Mouse (Mus musculus) c-Kit-positive CD71-positive TER-119-positive erythroid progenitor cells, embryonic 14.5 days (primary cell): ENCODE measurements at regions not wholly inside any gene's neighbourhood (a gene's known extent, or its start where the extent isn't known, plus 50 kb on each side); places are given as distances from the start of the nearest gene placed in this dataset.
A peak's percentile ranks its signal among the peaks of the same experiment; 100 is the strongest.

Experiments used
- DNase-seq: peaks from one replicate; pipeline ENCODE4 v3.0.0-alpha.2; 2013; ENCODE audit warnings: low spot score

GRCm38 (mm10) chr13:114679703-114680378, 138.2 kb upstream of the Mocs2 start:
- DNase-seq = no peak

DNA sequence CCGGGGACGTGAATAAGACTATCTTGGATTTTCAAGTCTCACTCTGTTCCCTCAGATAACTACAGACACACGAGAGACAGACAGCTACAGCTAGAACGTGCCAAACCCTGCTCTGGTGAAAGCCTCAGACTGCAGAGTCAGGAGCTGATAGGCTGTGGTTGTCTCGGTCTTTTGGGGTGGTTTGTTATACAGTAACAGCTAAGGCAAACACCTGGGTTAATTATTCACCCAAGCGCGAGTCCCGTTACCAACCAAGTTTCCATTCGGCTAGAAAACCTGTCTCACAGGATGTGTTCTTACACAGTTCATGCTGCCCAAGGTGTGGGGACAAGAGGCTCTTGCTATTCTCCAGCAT, 137.7 kb upstream of the Mocs2 start:
- peak; percentile 3 for DNase-seq

GRCm38 (mm10) chr13:114681196-114681595, 136.8 kb upstream of the Mocs2 start:
- DNase-seq = no peak

DNA sequence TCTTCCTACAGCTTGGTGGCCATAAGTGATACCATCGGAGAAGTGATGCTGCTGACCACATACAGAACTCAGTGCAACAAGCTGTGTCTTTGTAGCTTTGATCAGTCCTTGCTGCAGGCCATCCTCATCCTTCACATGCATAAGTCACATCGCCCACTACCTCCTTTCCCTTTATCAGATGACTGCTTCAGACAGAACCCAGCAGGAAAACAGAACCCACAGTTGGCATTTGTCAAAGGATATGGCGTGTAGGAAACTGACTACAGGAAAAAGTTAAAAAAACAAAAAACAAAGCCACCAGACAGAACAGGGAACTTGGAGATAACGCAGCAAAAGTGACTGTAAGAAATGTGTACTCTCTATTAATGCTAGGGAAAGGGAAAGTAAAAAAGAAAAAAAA, 136.1 kb upstream of the Mocs2 start:
- DNase-seq = no peak

- DNase-seq = no peak
Measured at GRCm38 (mm10) chr13:114682891-114683290, 135.1 kb upstream of the Mocs2 start.

- DNase-seq = no peak
Measured at GRCm38 (mm10) chr13:114684298-114684697, 133.7 kb upstream of the Mocs2 start.

- DNase-seq = no peak
Measured at GRCm38 (mm10) chr13:114685368-114685767, 132.7 kb upstream of the Mocs2 start.

DNA sequence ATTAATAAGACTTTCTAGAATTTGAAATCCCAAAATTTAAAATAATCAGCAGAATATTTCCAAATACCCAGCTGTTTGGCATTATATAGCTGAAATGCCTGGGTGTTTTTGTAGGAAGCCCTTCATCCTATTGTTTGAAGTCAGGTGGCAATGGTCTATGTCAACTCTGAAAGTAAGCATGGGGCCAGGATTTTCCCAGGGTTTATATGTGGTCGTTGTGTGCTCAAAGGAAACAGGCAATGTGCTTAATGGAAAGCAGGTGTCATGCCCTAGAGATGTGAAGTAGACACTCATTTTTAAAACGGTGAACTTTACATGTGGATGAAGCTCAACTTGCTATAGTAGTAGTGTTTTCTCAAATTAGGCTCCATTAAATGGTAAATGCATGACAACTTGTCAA, 105.4 kb upstream of the Mocs2 start:
- no peak for DNase-seq

DNA sequence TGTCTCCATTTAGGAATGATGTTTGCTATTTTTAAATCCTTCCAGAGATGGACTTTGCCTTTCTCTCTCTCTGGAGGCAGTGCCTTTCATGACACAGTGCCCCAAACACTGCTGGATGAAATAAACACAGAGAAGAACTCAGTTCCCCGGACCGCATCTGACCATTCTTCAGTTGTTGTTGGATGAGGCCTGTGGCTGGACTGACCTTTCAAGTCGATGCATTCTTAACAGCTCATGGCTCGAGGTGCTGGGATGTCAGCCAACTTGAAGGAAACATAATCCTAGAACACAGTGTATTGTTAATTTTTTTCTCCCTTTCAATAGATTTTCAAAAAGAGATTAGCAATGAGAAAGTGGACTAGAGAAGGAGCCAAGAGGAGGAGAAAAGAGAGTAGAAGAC, 98.3 kb upstream of the Mocs2 start:
- no peak for DNase-seq

- no peak for DNase-seq
Measured at GRCm38 (mm10) chr13:114726828-114727227, 91.2 kb upstream of the Mocs2 start.

DNA sequence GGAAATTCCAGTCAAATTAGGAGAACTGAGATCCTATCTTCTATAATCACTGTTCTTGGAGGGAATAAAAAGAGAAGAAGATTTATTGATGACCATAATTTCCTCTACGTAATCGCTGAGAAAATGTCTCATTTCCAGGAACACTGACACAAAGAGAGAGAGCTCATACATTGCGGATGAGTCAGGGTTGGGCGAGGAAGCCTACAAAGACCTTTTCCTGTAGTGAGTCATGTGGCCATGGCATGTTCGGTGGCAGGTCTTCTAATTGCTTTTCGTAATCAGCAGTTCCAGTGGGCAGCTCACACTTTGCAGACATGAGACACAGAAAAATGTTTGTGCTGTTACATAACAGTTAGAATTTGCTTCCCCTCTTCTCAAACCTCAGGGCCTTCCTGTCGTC, 83.0 kb upstream of the Mocs2 start:
- DNase-seq = no peak

DNA sequence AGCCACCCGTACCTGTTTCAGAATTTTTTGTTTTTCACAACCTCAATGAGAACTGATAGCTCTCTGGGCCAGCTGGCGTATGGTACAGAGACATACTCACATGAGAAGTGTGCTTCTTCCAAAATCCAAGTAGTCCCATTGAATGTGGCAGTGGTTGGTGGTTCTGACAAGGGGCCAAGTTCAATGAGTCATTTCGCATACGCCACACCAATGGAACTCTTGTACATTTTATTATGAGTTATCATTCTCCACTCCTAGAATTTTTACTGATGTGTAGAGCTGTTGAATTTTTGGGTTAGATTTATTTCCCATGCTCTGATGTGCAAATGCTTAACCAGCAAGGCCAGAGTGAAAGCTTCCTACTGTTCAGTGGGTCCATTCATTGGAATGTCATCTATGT, 82.0 kb upstream of the Mocs2 start:
- DNase-seq = no peak

- no peak for DNase-seq
Measured at GRCm38 (mm10) chr13:114742534-114742933, 75.5 kb upstream of the Mocs2 start.

DNA sequence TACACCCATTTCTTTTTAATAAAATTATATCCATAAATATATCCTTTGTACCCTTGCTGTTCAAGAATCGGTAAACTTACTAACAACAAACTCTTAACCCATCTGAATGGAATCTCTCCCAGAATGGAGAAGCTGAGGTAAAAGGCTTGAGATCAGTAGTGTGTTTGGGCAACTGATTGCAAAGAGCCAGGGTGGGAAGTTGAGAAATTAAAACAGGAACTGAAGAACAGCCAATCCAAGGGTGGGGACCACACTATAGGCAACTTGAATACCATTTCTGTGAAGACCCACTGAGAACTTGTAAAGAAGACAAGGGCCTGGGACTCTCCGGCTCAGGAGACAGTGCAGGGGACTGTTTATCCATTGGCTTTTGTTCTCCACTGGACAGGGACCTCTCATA, 72.2 kb upstream of the Mocs2 start:
- DNase-seq = no peak

DNA sequence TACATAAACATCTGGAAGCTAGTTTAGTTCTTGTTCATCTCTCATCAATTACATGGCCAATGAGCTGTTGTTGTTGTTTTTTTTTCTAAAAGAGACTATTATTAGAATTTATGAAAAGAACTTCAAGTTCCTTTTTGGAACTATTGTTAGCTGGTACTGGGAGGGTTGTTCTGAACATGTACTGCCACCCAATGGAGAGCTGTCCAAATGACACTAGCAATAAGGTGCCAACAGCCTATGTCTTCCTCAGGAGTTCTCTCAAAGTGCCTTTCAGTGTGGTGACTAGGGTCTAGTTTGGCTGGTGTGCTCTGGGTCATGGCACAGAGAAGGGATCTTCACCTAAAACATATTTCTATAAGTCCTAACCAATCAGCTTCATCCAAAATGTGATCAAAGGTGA, 60.6 kb upstream of the Mocs2 start:
- DNase-seq = no peak

GRCm38 (mm10) chr13:114759886-114760285, 58.1 kb upstream of the Mocs2 start:
- no peak for DNase-seq

DNA sequence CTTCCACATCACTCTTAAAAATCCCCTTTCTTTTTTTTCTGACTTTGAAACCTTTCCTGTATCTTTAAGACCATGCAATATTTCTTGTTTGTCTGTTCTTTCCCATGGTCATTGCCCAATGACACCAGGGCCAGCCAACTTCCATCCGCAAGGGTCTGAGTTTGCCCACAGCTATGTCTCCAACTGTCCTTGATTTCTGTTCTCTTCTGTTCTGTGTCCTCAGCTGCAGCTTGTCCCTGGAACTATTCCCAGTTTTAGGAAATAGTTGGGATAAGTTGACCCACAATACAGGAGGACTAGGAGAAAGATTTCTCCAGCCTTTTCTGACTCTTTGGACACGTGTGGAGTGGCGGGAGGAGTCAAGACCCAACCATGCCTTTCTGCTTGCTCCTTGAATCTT, 57.1 kb upstream of the Mocs2 start:
- DNase-seq = no peak
